Mouse (Mus musculus) intestine, postnatal 0 days (tissue): Measurements from ENCODE around the gene Dnajc4. TPM values are rescaled to one million over a fixed set of nuclear protein-coding genes. Genes with fewer than 3 reads are reported as not detected.

ENCODE experiments used
- ATAC-seq: fragments of 200-750 bp; cut with Nextera tagmentation; 2 replicates; pipeline ENCODE4 v1.8.0; 2017; ENCODE audit warnings: mild to moderate bottlenecking, moderate TSS enrichment, moderate library complexity
- H3K27ac ChIP-seq: fragments of 300-500 bp; sonication (generic); 2 replicates; pipeline ENCODE4 v1.5.1; 2014; ENCODE audit warnings: mild to moderate bottlenecking, low read depth, low read length, moderate library complexity
- H3K27me3 ChIP-seq: fragments of 300-500 bp; sonication (generic); replicated peaks from 2 replicates; pipeline ENCODE4 v1.6.1; 2014; ENCODE audit warnings: low read length, mixed read lengths; ENCODE audit not compliant: control insufficient read depth, insufficient read depth
- H3K36me3 ChIP-seq: fragments of 300-500 bp; sonication (generic); 2 replicates; pipeline ENCODE4 v1.6.1; 2014; ENCODE audit warnings: mild to moderate bottlenecking, moderate library complexity; ENCODE audit not compliant: control insufficient read depth, insufficient read depth
- H3K4me1 ChIP-seq: fragments of 300-500 bp; sonication (generic); replicated peaks from 2 replicates; pipeline ENCODE4 v1.6.1; 2014; ENCODE audit warnings: antibody characterized with exemption, low read length, mixed read lengths; ENCODE audit not compliant: control insufficient read depth, insufficient read depth
- H3K4me2 ChIP-seq: fragments of 300-500 bp; sonication (generic); replicated peaks from 2 replicates; pipeline ENCODE4 v1.6.1; 2014; ENCODE audit warnings: low read depth, mild to moderate bottlenecking, moderate library complexity
- H3K4me3 ChIP-seq: fragments of 300-500 bp; sonication (generic); 2 replicates; pipeline ENCODE4 v1.5.1; 2014; ENCODE audit warnings: low read depth, low read length
- H3K9ac ChIP-seq: fragments of 300-500 bp; sonication (generic); 2 replicates; pipeline ENCODE4 v1.6.1; 2014; ENCODE audit warnings: mild to moderate bottlenecking, low read depth, low read length
- H3K9me3 ChIP-seq: fragments of 300-500 bp; sonication (generic); 2 replicates; pipeline ENCODE4 v1.6.1; 2016; ENCODE audit warnings: mixed run types; ENCODE audit not compliant: control insufficient read depth
- CTCF ChIP-seq: sonication (generic); IDR thresholded peaks from 2 replicates; pipeline ENCODE4 v1.5.1; 2016; ENCODE audit warnings: low read depth, mild to moderate bottlenecking, control low read depth, antibody characterized with exemption, moderate library complexity
- WGBS: fragments of 180-500 bp; shearing (Covaris S2); extraction: QIAGEN DNeasy Blood & Tissue Kit; methylation state at CpG from one replicate; pipeline ENCODE4 v1.1.7; 2014; 5-methylcytosine and 5-hydroxymethylcytosine counted together
- polyA plus RNA-seq: library from polyadenylated mRNA; unstranded; fragments of >200 nt; fragmentation: Nextera tagmentation; extraction: Ambion mirVana; gene quantifications from 2 replicates; pipeline ENCODE4 v1.2.1, GENCODE M21; 2015

Gene Dnajc4
- polyA plus RNA-seq, 1 experiment from 2014 or later, result 32.3 TPM

DNA sequence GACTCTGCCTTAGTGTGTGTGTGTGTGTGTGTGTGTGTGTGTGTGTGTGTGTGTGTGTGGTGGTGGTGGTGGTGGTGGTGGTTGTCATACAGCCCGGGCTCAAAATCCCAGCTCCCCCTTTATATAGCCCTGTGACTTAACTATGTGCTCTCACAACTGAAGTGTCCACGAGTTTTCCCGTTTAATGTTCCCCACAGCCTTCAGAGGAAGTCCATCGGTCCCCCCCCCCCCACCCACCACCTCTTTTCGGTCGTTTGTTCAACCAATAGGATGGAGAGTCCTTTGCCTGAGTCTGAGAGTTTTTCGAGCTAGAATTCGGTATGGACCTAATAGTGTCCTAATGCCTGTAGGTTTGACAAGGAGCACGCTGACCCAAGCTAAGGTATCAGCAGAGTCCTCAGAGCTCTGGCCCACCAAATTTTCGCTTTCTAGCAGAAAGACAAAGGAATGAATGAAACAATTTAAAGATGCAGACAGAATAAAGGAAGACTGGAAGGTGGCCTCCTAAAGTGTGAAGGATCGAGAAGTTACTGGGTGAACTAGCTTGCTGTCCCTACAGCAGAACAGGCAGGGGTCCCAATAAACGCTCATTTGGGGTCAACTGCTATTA is 18.7 kb downstream of the Dnajc4 start:
- Histone ChIP-seq H3K4me3 (peak overlapping the region; percentile 59), H3K4me2 (peak overlapping the region; percentile 88), H3K9me3 (no peaks in the 10 kb centered on the region), H3K4me1 (peaks cover 14% of the 10 kb centered on the region), H3K27me3 (no peaks in the 10 kb centered on the region), H3K27ac (no peak overlapping the region), H3K36me3 (peaks cover 8% of the 10 kb centered on the region; the same call in 1 of the 2 replicates), H3K9ac (no peak overlapping the region)
- TF ChIP-seq CTCF, result no peak
- WGBS, result 38% methylated on average over 12 of the region's 12 CpGs
- ATAC-seq, result no peak

DNA sequence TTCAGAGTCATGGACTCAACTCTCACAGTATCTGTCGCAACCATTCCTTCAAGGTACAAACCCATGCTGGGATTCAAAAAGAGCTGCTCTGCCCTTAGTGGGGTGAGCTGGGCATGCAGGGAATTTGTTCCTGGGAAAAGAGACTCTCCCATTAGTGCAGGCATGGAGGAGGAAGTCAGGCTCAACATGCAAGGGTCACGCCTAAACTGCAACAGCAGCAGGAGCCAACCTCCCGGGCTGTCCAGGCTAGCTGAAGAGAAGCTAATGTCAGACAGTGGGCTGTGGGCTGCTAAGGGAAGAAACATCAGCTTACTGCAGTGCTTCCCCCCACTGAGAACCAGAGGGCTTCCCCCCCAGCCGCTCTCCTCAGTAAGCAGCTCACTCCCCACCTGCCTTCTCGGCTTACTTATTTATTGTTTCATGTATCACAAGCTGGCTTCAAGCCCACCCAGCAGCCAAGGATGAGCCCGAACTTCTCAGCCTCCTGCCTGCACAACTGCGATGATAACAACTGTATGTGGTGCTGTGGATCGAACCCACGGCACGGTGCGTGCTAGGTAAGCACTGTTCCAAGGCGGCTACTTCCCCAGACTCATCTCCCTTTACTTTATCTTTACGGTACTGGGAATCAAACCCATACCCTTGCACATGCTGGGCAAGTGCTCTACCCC is 20.0 kb downstream of the Dnajc4 start:
- Histone ChIP-seq H3K36me3 (peaks cover 7% of the 10 kb centered on the region; the same call in 1 of the 2 replicates), H3K4me3 (no peak overlapping the region), H3K4me1 (peaks cover 14% of the 10 kb centered on the region), H3K27me3 (no peaks in the 10 kb centered on the region), H3K9ac (no peak overlapping the region), H3K9me3 (no peaks in the 10 kb centered on the region), H3K27ac (peak overlapping the region; percentile 21; the same call in 1 of the 2 replicates), H3K4me2 (no peak overlapping the region)
- WGBS, result 72% methylated on average over 13 of the region's 13 CpGs
- no peak for TF ChIP-seq CTCF
- ATAC-seq, result no peak

DNA sequence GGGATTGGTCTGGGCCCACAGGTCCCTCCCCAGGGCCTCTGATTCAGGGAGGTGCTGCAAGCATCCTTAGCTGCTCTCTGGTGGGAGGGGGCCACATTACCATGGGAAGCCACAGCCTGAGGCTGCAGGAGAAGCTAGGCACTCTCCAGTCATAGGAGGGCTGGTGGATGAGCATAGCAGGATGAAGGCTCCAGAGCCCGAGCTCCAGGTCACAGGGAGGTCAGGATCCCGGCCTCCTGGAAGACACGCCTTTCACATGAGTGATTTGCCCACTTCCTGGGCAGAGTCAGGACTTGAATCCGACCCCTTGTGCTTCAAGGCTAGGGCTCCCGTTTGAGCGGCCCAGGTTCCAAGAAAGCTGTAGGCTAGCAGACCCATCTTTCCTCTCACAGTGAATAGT is 20.7 kb downstream of the Dnajc4 start:
- H3K27ac ChIP-seq, result no peak overlapping the region
- no peak for ATAC-seq
- TF ChIP-seq CTCF, result no peak

DNA sequence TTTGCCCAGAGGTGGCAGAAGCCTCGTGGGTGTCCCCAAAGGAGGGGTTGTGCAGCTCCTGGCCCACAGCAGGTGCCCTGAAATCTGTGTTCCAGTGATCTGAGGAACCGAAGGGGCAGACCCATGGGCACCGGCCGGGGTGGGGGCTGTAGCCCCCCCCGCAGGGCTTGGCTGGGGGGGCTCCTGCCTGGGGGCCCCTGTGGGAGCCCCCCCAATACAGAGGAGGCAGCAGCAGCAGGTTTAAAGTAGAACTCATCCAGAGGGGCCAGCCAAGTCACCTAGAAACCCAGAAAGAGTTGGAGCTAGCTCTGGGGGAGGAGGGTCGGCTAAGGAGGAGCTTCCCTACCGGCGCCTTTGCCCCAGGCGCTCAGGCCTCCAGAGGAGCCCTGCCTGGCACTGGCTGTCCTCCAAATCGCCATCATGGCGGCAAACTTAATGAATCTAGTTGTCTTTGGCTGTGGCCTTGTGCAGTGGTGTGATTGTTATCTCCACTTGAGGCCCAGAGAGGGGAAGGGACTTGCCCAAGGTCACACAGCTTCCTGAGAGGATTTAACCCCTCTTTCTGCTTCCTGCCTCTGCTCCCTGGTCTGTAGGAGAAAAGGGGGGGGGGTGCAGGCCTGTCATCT is 21.8 kb downstream of the Dnajc4 start:
- Histone ChIP-seq H3K4me3 (peak overlapping the region; percentile 82), H3K4me2 (peak overlapping the region; percentile 83), H3K9ac (peak overlapping the region; percentile 88), H3K27ac (peak overlapping the region; percentile 64), H3K9me3 (no peaks in the 10 kb centered on the region), H3K4me1 (peaks cover 14% of the 10 kb centered on the region), H3K36me3 (peaks cover 12% of the 10 kb centered on the region), H3K27me3 (no peaks in the 10 kb centered on the region)
- WGBS, result 14% methylated on average over 11 of the region's 11 CpGs
- ATAC-seq, result no peak
- no peak for TF ChIP-seq CTCF

More for the DNA sequence above, 20.7 kb downstream of the Dnajc4 start:
- 22% methylated on average over 6 of the region's 6 CpGs for WGBS
- Histone ChIP-seq H3K36me3 (peaks cover 3% of the 10 kb centered on the region; the same call in 1 of the 2 replicates), H3K27me3 (no peaks in the 10 kb centered on the region), H3K4me2 (no peak overlapping the region; the same call in 1 of the 2 replicates), H3K9ac (no peak overlapping the region), H3K4me1 (peaks cover 14% of the 10 kb centered on the region), H3K4me3 (no peak overlapping the region), H3K9me3 (no peaks in the 10 kb centered on the region)

DNA sequence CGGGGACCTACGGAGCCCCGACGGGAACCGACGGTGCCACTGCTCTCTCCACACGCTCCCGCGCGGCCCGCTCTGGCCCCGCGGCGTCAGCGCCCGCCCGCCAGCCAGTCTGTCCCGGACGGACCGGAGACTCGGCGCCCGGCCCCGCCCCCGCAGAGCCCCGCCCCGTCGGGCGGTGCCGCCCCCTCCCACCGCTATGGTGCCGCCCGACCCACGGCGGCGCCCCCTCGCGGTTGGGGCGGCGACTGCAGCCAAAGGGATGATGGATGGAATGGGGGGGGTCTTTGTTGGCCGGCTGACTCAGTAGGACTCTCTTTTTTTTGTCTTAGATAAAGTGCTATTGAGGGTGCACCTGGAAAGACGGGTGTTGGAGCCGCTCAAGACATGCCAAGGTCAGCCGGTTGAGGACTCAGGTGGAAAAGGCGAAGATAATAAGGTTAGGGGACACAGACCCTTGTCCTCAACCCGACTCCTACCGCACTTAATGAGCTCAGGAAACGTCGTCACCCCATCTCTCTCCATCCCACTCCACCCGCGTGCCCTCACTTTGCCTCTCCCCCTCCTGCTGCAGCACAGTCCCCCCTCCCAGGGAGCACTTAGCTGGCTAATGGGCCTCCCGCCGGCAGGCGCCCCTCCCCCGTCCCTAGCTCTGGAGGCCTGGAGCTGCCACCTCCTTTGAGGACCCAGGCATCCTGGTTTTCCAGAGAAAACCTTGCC is 22.5 kb downstream of the Dnajc4 start:
- under 1% methylated on average over 55 of the region's 55 CpGs for WGBS
- Histone ChIP-seq H3K4me2 (peak overlapping the region; percentile 83), H3K9ac (peak overlapping the region; percentile 88), H3K4me3 (peak overlapping the region; percentile 82), H3K27ac (peak overlapping the region; percentile 95), H3K36me3 (peaks cover 19% of the 10 kb centered on the region), H3K4me1 (peaks cover 17% of the 10 kb centered on the region), H3K27me3 (no peaks in the 10 kb centered on the region), H3K9me3 (no peaks in the 10 kb centered on the region)
- TF ChIP-seq CTCF, result peak; percentile 78
- ATAC-seq, result peak; percentile 58

DNA sequence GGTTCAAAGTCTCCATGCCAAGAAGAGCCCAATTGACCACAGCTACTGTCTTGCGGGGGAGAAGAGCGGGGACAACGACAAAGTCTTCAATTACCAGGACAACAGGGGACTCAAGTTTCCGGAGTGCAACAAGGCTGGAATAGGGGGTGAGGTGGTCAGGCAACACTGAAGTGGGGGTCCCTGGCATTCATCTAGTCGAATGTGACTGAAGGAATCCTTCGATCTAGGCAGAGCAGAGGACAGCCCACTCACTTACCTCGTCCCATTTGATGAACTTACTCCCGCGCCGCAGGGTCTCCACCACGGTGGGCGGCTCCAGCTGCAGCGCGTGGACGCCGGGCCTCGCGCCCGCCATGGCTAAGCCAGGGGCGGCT is 23.1 kb downstream of the Dnajc4 start:
- Histone ChIP-seq H3K9ac (peak overlapping the region; percentile 88), H3K9me3 (no peaks in the 10 kb centered on the region), H3K27me3 (no peaks in the 10 kb centered on the region), H3K27ac (peak overlapping the region; percentile 95), H3K36me3 (peaks cover 25% of the 10 kb centered on the region), H3K4me3 (peak overlapping the region; percentile 82), H3K4me1 (peaks cover 17% of the 10 kb centered on the region), H3K4me2 (peak overlapping the region; percentile 83)
- no peak for TF ChIP-seq CTCF
- ATAC-seq, result no peak
- under 1% methylated on average over 20 of the region's 20 CpGs for WGBS
